Comparison of ENCODE assay signal across 8 mouse cellular contexts in the genomic region with DNA sequence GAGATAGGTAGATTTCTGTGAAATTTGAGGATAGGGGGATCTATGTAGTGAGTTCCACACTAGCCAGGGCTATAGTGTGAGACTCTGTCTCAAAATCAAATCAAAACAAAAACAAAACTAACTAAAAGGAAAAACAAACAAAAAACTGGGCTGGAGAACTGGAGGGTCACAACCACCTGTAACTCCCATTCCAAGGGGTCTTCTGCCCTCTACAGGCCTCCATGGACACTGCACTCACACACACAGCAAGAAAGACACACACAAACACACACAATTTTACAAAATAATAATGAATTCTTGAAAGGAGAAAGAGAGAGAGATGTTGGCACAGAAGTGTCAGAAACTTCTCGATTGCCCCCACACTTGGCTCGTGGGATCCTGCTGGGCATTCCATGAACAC. TPM values are rescaled to one million over a fixed set of nuclear protein-coding genes. Genes with fewer than 3 reads are reported as not detected.
DNase-seq lines count a peak whose midpoint lies in the region; ATAC-seq and TF ChIP-seq lines count a peak whose summit lies in the region.
"Had no signal": no experiment of that assay in that cellular context is flagged by ENCODE, and none has a peak within 500 bp of the region (broad histone marks: within the 10 kb centered on the region; RNA-seq: fewer than 3 reads in every experiment).

No protein-coding gene starts in this region.

- H3K27me3 ChIP-seq in G1E (ENCODE audit: insufficient read depth, low read length) = peaks cover 8% of the 10 kb centered on the region
- H3K27me3 ChIP-seq: embryonic facial prominence, embryonic 12.5 days had no signal

- H3K9me3 ChIP-seq in G1E (replicated peaks) = no peaks in the 10 kb centered on the region
- H3K9me3 ChIP-seq: embryonic facial prominence, embryonic 12.5 days had no signal

- H3K4me1 ChIP-seq in G1E (ENCODE audit: insufficient read depth, low read depth, low read length) = no peaks in the 10 kb centered on the region
- H3K4me1 ChIP-seq in bone marrow, adult 2 months (ENCODE audit: control insufficient read depth, insufficient read depth, low read length) = no peaks in the 10 kb centered on the region

- H3K36me3 ChIP-seq in G1E (replicated peaks) = no peaks in the 10 kb centered on the region
- H3K36me3 ChIP-seq: embryonic facial prominence, embryonic 12.5 days had no signal

- intact Hi-C loops in left cerebral cortex, postnatal 4 days (cut with DNase I) = no loop called here
- intact Hi-C loops in left cerebral cortex, postnatal 25 days (cut with DNase I) = no loop called here

- TF ChIP-seq CTCF in G1E (IDR thresholded peaks at IDR 0.05; ENCODE audit: low read depth, low read length) = peak; percentile 66
- TF ChIP-seq CTCF in bone marrow, adult 2 months (IDR thresholded peaks at IDR 0.05; ENCODE audit: control insufficient read depth, insufficient read depth, low read length) = peak; percentile 68

- peak; percentile 41 for DNase-seq in left cerebral cortex, postnatal 4 days
- no peak for DNase-seq in left cerebral cortex, postnatal 25 days (ENCODE audit: low spot score in 2 of 2)
- no peak for DNase-seq in G1E (ENCODE audit: low spot score)
- DNase-seq in right cerebral cortex, postnatal 25 days = no peak
- DNase-seq in cerebellum, adult 18-20 months = no peak

- H3K27ac ChIP-seq in bone marrow, adult 2 months (ENCODE audit: control insufficient read depth, insufficient read depth, low read depth, low read length, poor library complexity) = no peak overlapping the region
- H3K27ac ChIP-seq: embryonic facial prominence, embryonic 12.5 days had no signal

- no peak for ATAC-seq in G1E (ENCODE audit: extremely low read depth, insufficient number of reproducible peaks, low FRiP score, poor library complexity, severe bottlenecking)
- ATAC-seq in megakaryocyte progenitor cell, adult 5-6 weeks (replicated peaks; ENCODE audit: poor library complexity) = peak; percentile 82

- TF ChIP-seq POLR2A in bone marrow, adult 2 months (IDR thresholded peaks at IDR 0.05; ENCODE audit: borderline replicate concordance, control insufficient read depth, low read depth, low read length) = no peak

- 80% methylated on average over 2 of the region's 2 CpGs for WGBS in bone marrow, adult 2 months

- H3K4me3 ChIP-seq in G1E (ENCODE audit: low read depth, low read length) = no peak overlapping the region
- H3K4me3 ChIP-seq in bone marrow, adult 2 months (replicated peaks; ENCODE audit: control insufficient read depth, low read depth, low read length) = no peak overlapping the region
- H3K4me3 ChIP-seq: embryonic facial prominence, embryonic 12.5 days had no signal

RNA-seq across cellular contexts. Expression of gene Sema4f, which starts 47.0 kb away (rescaled TPM):
- 10 to 100 TPM; 51.3 to 54.0 TPM for total RNA-seq in left cerebral cortex, postnatal 4 days (2021)
- total RNA-seq in left cerebral cortex, postnatal 25 days (2021) = 10 to 100 TPM; 37.5 to 40.6 TPM
- total RNA-seq in G1E (2014; fragmentation: Nextera tagmentation) (not detected in 2 replicates), G1E (2017) (0.11 TPM in 1 of 2 replicates, not detected in the other)
- polyA plus RNA-seq in G1E (2012) = not detected in 2 replicates
- polyA plus RNA-seq in bone marrow, adult 2 months (2011; ENCODE audit: insufficient read depth, insufficient read length, low replicate concordance, missing spikeins) = 0.65 and 3.2 TPM in 2 replicates
- 0.15 and 0.27 TPM in 2 replicates for total RNA-seq in megakaryocyte progenitor cell, adult 5-6 weeks (2015)
- total RNA-seq in megakaryocyte progenitor cell, adult 5-6 weeks (2017) = 0.04 and 0.17 TPM in 2 replicates

RNA-seq across cellular contexts. Expression of gene M1ap, which starts 54.2 kb away (rescaled TPM):
- under 1 TPM in 1 of 2 experiments, not detected in 1; 0.44 TPM for total RNA-seq in left cerebral cortex, postnatal 4 days (2021)
- total RNA-seq in left cerebral cortex, postnatal 25 days (2021) = not detected
- total RNA-seq in G1E (2014; fragmentation: Nextera tagmentation) = 6.7 and 12.3 TPM in 2 replicates
- 3.3 and 3.5 TPM in 2 replicates for total RNA-seq in G1E (2017)
- 7.4 and 8.2 TPM in 2 replicates for polyA plus RNA-seq in G1E (2012)
- 3.6 and 10.3 TPM in 2 replicates for polyA plus RNA-seq in bone marrow, adult 2 months (2011; ENCODE audit: insufficient read depth, insufficient read length, low replicate concordance, missing spikeins)
- 5.0 and 8.0 TPM in 2 replicates for total RNA-seq in megakaryocyte progenitor cell, adult 5-6 weeks (2015)
- 5.1 and 5.9 TPM in 2 replicates for total RNA-seq in megakaryocyte progenitor cell, adult 5-6 weeks (2017)

Comparison
In these comparisons a context has a peak if more than half of its experiments do, and no peak if none do; other contexts are left out.
1. RNA of gene Sema4f, which starts 47.0 kb away (total RNA-seq): 51.3 to 54.0 TPM in left cerebral cortex, postnatal 4 days and 37.5 to 40.6 TPM in left cerebral cortex, postnatal 25 days; 0.04 to 0.27 TPM in megakaryocyte progenitor cell, adult 5-6 weeks and 0.11 TPM in G1E; every median in the first group is over 10 times any median in the second.